Mouse (Mus musculus) midbrain, embryonic 12.5 days (tissue): Measurements from ENCODE around the gene Vgll4. TPM values are rescaled to one million over a fixed set of nuclear protein-coding genes. Genes with fewer than 3 reads are reported as not detected.

ENCODE experiments used
- ATAC-seq: fragments of 200-750 bp; cut with Nextera tagmentation; 2 replicates; pipeline ENCODE4 v1.8.0; 2017; ENCODE audit warnings: low read depth, moderate TSS enrichment, moderate library complexity; ENCODE audit not compliant: low FRiP score
- H3K27ac ChIP-seq: fragments of 300-500 bp; sonication (generic); replicated peaks from 2 replicates; pipeline ENCODE4 v1.5.1; 2016; ENCODE audit warnings: mild to moderate bottlenecking
- H3K27me3 ChIP-seq: fragments of 300-500 bp; sonication (generic); 2 replicates; pipeline ENCODE4 v1.6.1; 2016; ENCODE audit warnings: mild to moderate bottlenecking
- H3K36me3 ChIP-seq: fragments of 300-500 bp; sonication (generic); 2 replicates; pipeline ENCODE4 v1.6.1; 2016
- H3K4me1 ChIP-seq: fragments of 300-500 bp; sonication (generic); 2 replicates; pipeline ENCODE4 v1.6.1; 2016
- H3K4me2 ChIP-seq: fragments of 300-500 bp; sonication (generic); replicated peaks from 2 replicates; pipeline ENCODE4 v1.6.1; 2016; ENCODE audit warnings: mild to moderate bottlenecking, moderate library complexity
- H3K4me3 ChIP-seq: fragments of 300-500 bp; sonication (generic); 2 replicates; pipeline ENCODE4 v1.5.1; 2016; ENCODE audit warnings: mild to moderate bottlenecking
- H3K9ac ChIP-seq: fragments of 300-500 bp; sonication (generic); replicated peaks from 2 replicates; pipeline ENCODE4 v1.6.1; 2016; ENCODE audit warnings: mild to moderate bottlenecking, moderate library complexity
- H3K9me3 ChIP-seq: fragments of 300-500 bp; sonication (generic); 2 replicates; pipeline ENCODE4 v1.6.1; 2016; ENCODE audit warnings: mild to moderate bottlenecking
- WGBS: fragments of 180-500 bp; shearing (Covaris S2); methylation state at CpG from one replicate; pipeline ENCODE4 v1.1.7; 2016; 5-methylcytosine and 5-hydroxymethylcytosine counted together
- polyA plus RNA-seq: library from polyadenylated mRNA; unstranded; fragments of >200 nt; fragmentation: Nextera tagmentation; extraction: Ambion mirVana; gene quantifications from 2 replicates; pipeline ENCODE4 v1.2.1, GENCODE M21; 2016

Vgll4 gene
- polyA plus RNA-seq, 1 experiment from 2014 or later: 85.6 TPM

DNA sequence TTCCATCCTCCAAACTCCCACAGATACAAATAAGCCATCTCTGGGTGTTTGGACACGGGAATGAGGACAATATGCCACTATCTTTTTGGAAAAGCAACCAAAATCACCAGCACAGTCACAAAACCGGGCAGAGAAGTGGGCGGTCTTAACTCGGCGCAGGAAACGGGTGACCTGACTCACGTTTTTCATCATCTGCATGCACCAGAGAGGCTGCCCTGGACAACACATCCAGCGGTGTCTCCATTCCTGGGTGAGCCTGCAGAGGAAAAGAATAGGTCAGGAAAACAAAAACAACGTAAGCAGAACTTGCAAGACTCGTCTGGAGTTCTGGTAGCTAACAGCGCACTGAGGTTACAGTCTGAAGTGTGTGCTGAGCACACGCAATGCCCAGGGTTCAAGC, 12.0 kb downstream of the Vgll4 start:
- H3K4me3 ChIP-seq: no peak overlapping the region
- no peaks in the 10 kb centered on the region; the same call in none of the 2 replicates for H3K27me3 ChIP-seq
- H3K4me2 ChIP-seq: no peak overlapping the region
- no peak overlapping the region for H3K9ac ChIP-seq
- ATAC-seq: no peak
- no peaks in the 10 kb centered on the region for H3K9me3 ChIP-seq
- peaks cover under 1% of the 10 kb centered on the region; the same call in 1 of the 2 replicates for H3K4me1 ChIP-seq
- WGBS: 78% methylated on average over 12 of the region's 12 CpGs
- H3K27ac ChIP-seq: no peak overlapping the region
- no peaks in the 10 kb centered on the region for H3K36me3 ChIP-seq

GRCm38 (mm10) chr6:114954496-114954895, 15.3 kb downstream of the Vgll4 start:
- no peak overlapping the region for H3K27ac ChIP-seq
- no peak overlapping the region for H3K4me2 ChIP-seq
- no peak overlapping the region for H3K4me3 ChIP-seq
- H3K9ac ChIP-seq: no peak overlapping the region
- no peak for ATAC-seq
- H3K9me3 ChIP-seq: no peaks in the 10 kb centered on the region
- WGBS: 82% methylated on average over 5 of the region's 5 CpGs
- no peaks in the 10 kb centered on the region; the same call in 1 of the 2 replicates for H3K27me3 ChIP-seq
- no peaks in the 10 kb centered on the region for H3K36me3 ChIP-seq
- peaks cover 11% of the 10 kb centered on the region; the same call in 1 of the 2 replicates for H3K4me1 ChIP-seq

DNA sequence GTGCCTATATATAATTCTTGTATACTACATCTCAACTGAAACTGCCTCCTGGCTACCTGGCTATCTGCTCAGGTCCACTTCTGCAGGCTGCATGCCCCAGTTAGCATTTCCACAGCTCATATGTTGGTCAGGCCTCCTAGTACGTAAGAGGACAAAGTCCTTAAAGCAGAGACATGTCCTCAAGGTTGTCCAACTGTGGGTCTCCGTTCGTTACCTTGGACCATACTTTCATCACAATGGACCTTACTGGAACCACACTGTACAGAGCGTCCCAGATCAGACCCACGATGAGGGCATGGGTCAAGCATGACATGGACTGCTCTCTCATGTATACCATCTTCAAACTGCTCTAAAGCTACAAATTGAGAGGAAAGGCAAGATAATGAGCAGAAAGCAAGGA, 16.2 kb downstream of the Vgll4 start:
- no peak for ATAC-seq
- WGBS: 93% methylated on average over 5 of the region's 5 CpGs
- H3K27me3 ChIP-seq: no peaks in the 10 kb centered on the region; the same call in 1 of the 2 replicates

GRCm38 (mm10) chr6:114952356-114952755, 17.4 kb downstream of the Vgll4 start:
- no peak overlapping the region for H3K9ac ChIP-seq
- ATAC-seq: 0 out of 2 replicates have a peak, but pooled peaks have one; percentile 68
- 42% methylated on average over 5 of the region's 5 CpGs for WGBS
- H3K4me2 ChIP-seq: no peak overlapping the region
- H3K9me3 ChIP-seq: no peaks in the 10 kb centered on the region
- no peaks in the 10 kb centered on the region for H3K36me3 ChIP-seq
- no peaks in the 10 kb centered on the region; the same call in 1 of the 2 replicates for H3K27me3 ChIP-seq
- H3K4me3 ChIP-seq: no peak overlapping the region
- H3K27ac ChIP-seq: peak overlapping the region; percentile 42; the same call in 1 of the 2 replicates
- H3K4me1 ChIP-seq: peaks cover 11% of the 10 kb centered on the region; the same call in 1 of the 2 replicates

More for the DNA sequence above, 16.2 kb downstream of the Vgll4 start:
- Histone ChIP-seq H3K27ac (no peak overlapping the region), H3K9ac (no peak overlapping the region), H3K4me2 (no peak overlapping the region), H3K36me3 (no peaks in the 10 kb centered on the region), H3K4me3 (no peak overlapping the region), H3K4me1 (peaks cover 11% of the 10 kb centered on the region; the same call in 1 of the 2 replicates), H3K9me3 (no peaks in the 10 kb centered on the region)

DNA sequence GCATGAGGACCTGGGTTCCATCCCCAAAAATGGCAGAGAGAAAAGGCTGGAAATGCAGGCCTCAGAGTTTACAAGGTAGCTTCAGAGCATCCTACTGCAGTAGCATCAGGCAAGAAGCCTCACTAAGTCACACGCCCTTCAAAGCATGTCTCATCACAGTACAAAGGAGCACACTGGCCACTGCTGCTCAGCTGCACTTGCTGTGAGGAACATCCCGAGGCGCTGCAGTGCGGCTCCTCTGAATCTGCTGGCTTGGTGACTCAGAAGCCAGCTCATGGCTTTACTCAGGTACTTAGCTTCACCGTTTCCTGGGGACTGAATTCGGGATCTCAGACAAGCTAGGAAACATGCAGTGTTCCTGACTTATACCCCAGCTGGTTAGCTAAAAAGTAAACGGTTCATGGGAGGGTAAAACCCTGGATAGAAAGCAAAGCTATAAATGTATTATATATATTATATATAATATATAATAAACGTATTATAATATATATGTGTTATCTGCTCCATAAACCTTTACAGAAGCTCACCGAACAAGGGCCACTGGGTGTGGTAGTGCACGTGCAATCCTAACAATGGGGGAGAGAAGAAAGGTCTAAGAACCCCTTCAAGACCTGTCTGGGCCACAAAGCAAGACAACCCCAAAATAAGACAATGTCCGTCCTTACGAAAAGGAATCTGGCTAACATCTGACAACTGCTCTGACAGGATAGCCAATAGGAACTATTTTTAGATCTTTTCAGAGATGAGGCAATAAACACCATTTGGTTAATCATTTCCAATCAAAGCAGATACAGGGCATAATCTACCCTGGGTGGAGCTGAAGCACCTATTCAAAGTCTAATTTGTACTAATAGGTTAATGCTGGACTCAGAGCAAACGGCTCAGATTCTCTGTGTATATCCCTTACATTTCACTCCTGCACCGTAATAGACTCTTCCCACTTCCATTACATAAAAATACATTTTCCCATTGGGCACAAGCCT, 25.0 kb downstream of the Vgll4 start:
- Histone ChIP-seq H3K36me3 (no peaks in the 10 kb centered on the region), H3K4me2 (no peak overlapping the region), H3K9me3 (no peaks in the 10 kb centered on the region), H3K9ac (no peak overlapping the region), H3K27me3 (no peaks in the 10 kb centered on the region), H3K27ac (no peak overlapping the region), H3K4me3 (no peak overlapping the region), H3K4me1 (no peaks in the 10 kb centered on the region)
- WGBS: 87% methylated on average over 14 of the region's 14 CpGs
- no peak for ATAC-seq

DNA sequence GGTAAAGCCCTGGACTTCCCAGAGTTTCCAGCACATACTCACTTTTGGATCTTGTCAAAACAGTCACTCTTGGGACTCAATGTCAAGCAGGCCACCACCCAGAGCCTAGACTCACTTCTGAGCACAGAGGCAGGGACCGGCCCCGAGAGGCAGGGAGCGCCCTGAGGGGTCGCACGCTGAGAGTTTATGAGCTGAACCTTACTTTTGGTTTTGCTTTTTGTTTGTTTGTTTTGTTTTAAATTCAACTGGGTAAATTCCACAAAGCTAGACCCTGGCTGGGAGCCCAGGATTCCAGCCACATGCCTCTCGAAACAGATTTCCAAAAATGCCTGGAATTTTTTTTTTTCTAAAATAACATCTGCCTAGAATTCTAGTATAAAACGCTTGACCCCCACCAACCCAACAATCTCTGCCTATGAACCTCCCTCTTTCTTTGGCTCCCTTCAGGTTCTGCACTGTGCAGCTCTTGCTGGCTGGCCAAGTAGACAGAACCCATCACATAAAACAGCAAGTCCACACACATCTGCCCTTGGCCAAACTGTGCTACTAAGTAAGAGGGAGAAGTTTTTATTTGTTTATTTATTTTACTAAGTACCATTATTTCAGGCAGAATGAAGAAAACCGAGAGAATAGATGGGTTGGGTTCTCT, 28.5 kb downstream of the Vgll4 start:
- Histone ChIP-seq H3K4me1 (no peaks in the 10 kb centered on the region), H3K9ac (no peak overlapping the region), H3K27me3 (no peaks in the 10 kb centered on the region), H3K27ac (no peak overlapping the region), H3K9me3 (no peaks in the 10 kb centered on the region), H3K36me3 (no peaks in the 10 kb centered on the region), H3K4me2 (no peak overlapping the region), H3K4me3 (no peak overlapping the region)
- WGBS: 78% methylated on average over 8 of the region's 8 CpGs
- ATAC-seq: no peak

GRCm38 (mm10) chr6:114939666-114940065, 30.1 kb downstream of the Vgll4 start:
- WGBS: 90% methylated on average over 2 of the region's 2 CpGs

DNA sequence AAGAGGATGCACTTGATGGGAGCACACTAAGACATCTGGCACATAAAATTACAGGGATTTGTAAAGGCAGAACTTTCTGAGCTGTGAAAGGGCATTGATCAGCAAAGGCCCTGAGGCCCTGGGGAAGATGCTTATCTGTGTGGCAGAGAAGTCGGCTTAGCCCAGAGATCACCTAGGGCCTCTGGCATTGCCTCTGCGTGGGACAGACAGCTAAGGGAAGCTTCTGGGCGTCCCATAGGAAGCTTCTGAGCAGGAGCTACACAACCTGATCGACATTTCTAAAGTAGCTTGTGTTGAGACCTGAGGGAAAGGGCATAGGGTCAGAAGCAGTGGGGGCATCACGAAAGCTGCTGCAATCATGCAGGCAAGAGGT, 32.9 kb downstream of the Vgll4 start:
- no peak overlapping the region for H3K4me3 ChIP-seq
- no peak for ATAC-seq
- H3K9me3 ChIP-seq: no peaks in the 10 kb centered on the region
- H3K4me2 ChIP-seq: no peak overlapping the region
- peaks cover under 1% of the 10 kb centered on the region; the same call in 1 of the 2 replicates for H3K4me1 ChIP-seq
- no peak overlapping the region for H3K27ac ChIP-seq
- H3K27me3 ChIP-seq: no peaks in the 10 kb centered on the region
- H3K9ac ChIP-seq: no peak overlapping the region; the same call in 1 of the 2 replicates
- no peaks in the 10 kb centered on the region for H3K36me3 ChIP-seq
- 81% methylated on average over 5 of the region's 5 CpGs for WGBS

More at GRCm38 (mm10) chr6:114939666-114940065, 30.1 kb downstream of the Vgll4 start:
- Histone ChIP-seq H3K27me3 (no peaks in the 10 kb centered on the region), H3K9ac (no peak overlapping the region), H3K4me2 (no peak overlapping the region), H3K9me3 (no peaks in the 10 kb centered on the region), H3K36me3 (no peaks in the 10 kb centered on the region), H3K4me3 (no peak overlapping the region), H3K4me1 (no peaks in the 10 kb centered on the region), H3K27ac (no peak overlapping the region)
- ATAC-seq: no peak

- H3K4me3 ChIP-seq: no peak overlapping the region
- 88% methylated on average over 19 of the region's 19 CpGs for WGBS
- H3K27ac ChIP-seq: no peak overlapping the region
- H3K9ac ChIP-seq: no peak overlapping the region; the same call in 1 of the 2 replicates
- no peaks in the 10 kb centered on the region for H3K27me3 ChIP-seq
- no peaks in the 10 kb centered on the region for H3K36me3 ChIP-seq
- peaks cover 5% of the 10 kb centered on the region for H3K4me1 ChIP-seq
- no peak overlapping the region for H3K4me2 ChIP-seq
- H3K9me3 ChIP-seq: no peaks in the 10 kb centered on the region
- no peak for ATAC-seq
Measured at GRCm38 (mm10) chr6:114936297-114936940, 33.4 kb downstream of the Vgll4 start.

- Histone ChIP-seq H3K9ac (no peak overlapping the region), H3K4me2 (no peak overlapping the region), H3K9me3 (no peaks in the 10 kb centered on the region), H3K27me3 (no peaks in the 10 kb centered on the region), H3K4me3 (no peak overlapping the region), H3K36me3 (no peaks in the 10 kb centered on the region), H3K4me1 (peaks cover 10% of the 10 kb centered on the region), H3K27ac (no peak overlapping the region)
- no peak for ATAC-seq
- WGBS: 78% methylated on average over 3 of the region's 3 CpGs
Measured at GRCm38 (mm10) chr6:114935362-114935761, 34.4 kb downstream of the Vgll4 start.

DNA sequence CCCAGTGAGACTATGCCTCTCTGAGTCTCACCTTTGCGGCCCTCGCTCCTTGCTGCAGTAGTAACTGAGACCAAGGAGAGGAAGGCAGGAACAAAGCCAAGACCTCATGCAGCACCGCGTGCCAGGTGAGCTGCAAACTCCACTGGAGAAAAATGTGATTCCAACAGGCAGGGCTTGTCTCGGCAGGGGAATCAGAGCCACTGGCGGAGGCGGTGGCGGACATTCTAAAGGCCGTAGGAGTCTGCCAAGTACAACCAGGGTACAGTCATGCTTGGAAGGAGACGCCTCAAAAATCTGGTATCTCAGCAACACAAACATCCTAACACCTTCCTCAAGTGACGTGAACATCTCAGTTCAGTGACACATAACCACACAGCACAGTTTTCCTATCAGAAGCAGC, 35.7 kb downstream of the Vgll4 start:
- Histone ChIP-seq H3K27ac (no peak overlapping the region), H3K4me2 (no peak overlapping the region), H3K4me3 (no peak overlapping the region), H3K27me3 (no peaks in the 10 kb centered on the region), H3K9me3 (no peaks in the 10 kb centered on the region), H3K36me3 (no peaks in the 10 kb centered on the region), H3K4me1 (peaks cover 14% of the 10 kb centered on the region), H3K9ac (no peak overlapping the region)
- no peak for ATAC-seq
- 84% methylated on average over 11 of the region's 11 CpGs for WGBS
